Comparison of ENCODE assay signal across 16 mouse cellular contexts in genomic region chr13:107664197-107664596, GRCm38 (mm10).
DNase-seq lines count a peak whose midpoint lies in the region; ATAC-seq and TF ChIP-seq lines count a peak whose summit lies in the region.
"Had no signal": no experiment of that assay in that cellular context is flagged by ENCODE, and none has a peak within 500 bp of the region (broad histone marks: within the 10 kb centered on the region; RNA-seq: fewer than 3 reads in every experiment).

No protein-coding gene starts in this region.

- no peak for TF ChIP-seq EP300 in stomach, postnatal 0 days (optimal IDR thresholded peaks at IDR 0.05)

- DNase-seq in ovary, postnatal 14 days (ENCODE audit: low spot score) = no peak
- DNase-seq in stomach, postnatal 0 days (ENCODE audit: low spot score) = no peak
- no peak for DNase-seq in adrenal gland, postnatal 10 days
- DNase-seq: B cell, adult 2 months; cerebellum, adult 9-10 months; heart, adult 18-20 months; kidney, adult 9 months; lung, embryonic 14.5 days; lung, postnatal 4 days; thymus, adult 2 months had no signal

- no peak for TF ChIP-seq CTCF in E14TG2a.4 (conservative IDR thresholded peaks at IDR 0.05; ENCODE audit: low read length)
- TF ChIP-seq CTCF in stomach, postnatal 0 days (IDR thresholded peaks at IDR 0.05; ENCODE audit: low read depth) = no peak

- peaks cover 23% of the 10 kb centered on the region for H3K27me3 ChIP-seq in E14TG2a.4 (ENCODE audit: insufficient read depth, low read length)
- no peaks in the 10 kb centered on the region; the same call in 1 of the 2 replicates for H3K27me3 ChIP-seq in forebrain, embryonic 12.5 days
- no peaks in the 10 kb centered on the region for H3K27me3 ChIP-seq in hindbrain, embryonic 12.5 days
- no peaks in the 10 kb centered on the region for H3K27me3 ChIP-seq in midbrain, embryonic 13.5 days
- no peaks in the 10 kb centered on the region for H3K27me3 ChIP-seq in stomach, postnatal 0 days (ENCODE audit: control insufficient read depth, insufficient read depth, low read length)

- peak overlapping the region; percentile 59 for H3K27ac ChIP-seq in forebrain, embryonic 12.5 days
- peak overlapping the region; percentile 62 for H3K27ac ChIP-seq in hindbrain, embryonic 12.5 days
- peak overlapping the region; percentile 62 for H3K27ac ChIP-seq in midbrain, embryonic 13.5 days
- no peak overlapping the region for H3K27ac ChIP-seq in stomach, postnatal 0 days (replicated peaks)
- H3K27ac ChIP-seq: embryonic facial prominence, embryonic 15.5 days; liver, embryonic 12.5 days had no signal

- H3K9me3 ChIP-seq in E14TG2a.4 (ENCODE audit: low read length) = no peaks in the 10 kb centered on the region
- no peaks in the 10 kb centered on the region for H3K9me3 ChIP-seq in forebrain, embryonic 12.5 days
- H3K9me3 ChIP-seq in hindbrain, embryonic 12.5 days (replicated peaks) = no peaks in the 10 kb centered on the region
- no peaks in the 10 kb centered on the region for H3K9me3 ChIP-seq in midbrain, embryonic 13.5 days
- H3K9me3 ChIP-seq in stomach, postnatal 0 days (ENCODE audit: control insufficient read depth, low read length) = no peaks in the 10 kb centered on the region
- H3K9me3 ChIP-seq: embryonic facial prominence, embryonic 15.5 days; liver, embryonic 12.5 days had no signal

- H3K36me3 ChIP-seq in E14TG2a.4 (ENCODE audit: insufficient read depth, low read length) = no peaks in the 10 kb centered on the region
- no peaks in the 10 kb centered on the region for H3K36me3 ChIP-seq in forebrain, embryonic 12.5 days (replicated peaks)
- H3K36me3 ChIP-seq in hindbrain, embryonic 12.5 days = no peaks in the 10 kb centered on the region
- H3K36me3 ChIP-seq in midbrain, embryonic 13.5 days = no peaks in the 10 kb centered on the region
- H3K36me3 ChIP-seq in stomach, postnatal 0 days (ENCODE audit: control insufficient read depth, insufficient read depth, low read length) = no peaks in the 10 kb centered on the region
- H3K36me3 ChIP-seq: embryonic facial prominence, embryonic 15.5 days; liver, embryonic 12.5 days had no signal

- WGBS in forebrain, embryonic 12.5 days = 36% methylated on average over 8 of the region's 8 CpGs
- 39% methylated on average over 8 of the region's 8 CpGs for WGBS in hindbrain, embryonic 12.5 days
- 32% methylated on average over 8 of the region's 8 CpGs for WGBS in midbrain, embryonic 13.5 days
- 41% methylated on average over 8 of the region's 8 CpGs for WGBS in stomach, postnatal 0 days

- no peak overlapping the region for H3K9ac ChIP-seq in forebrain, embryonic 12.5 days
- no peak overlapping the region for H3K9ac ChIP-seq in hindbrain, embryonic 12.5 days
- H3K9ac ChIP-seq in midbrain, embryonic 13.5 days (replicated peaks) = 0 out of 2 replicates have a peak overlapping the region, but pooled peaks have one; percentile 8
- no peak overlapping the region for H3K9ac ChIP-seq in stomach, postnatal 0 days (ENCODE audit: low read length)
- H3K9ac ChIP-seq: embryonic facial prominence, embryonic 15.5 days; liver, embryonic 12.5 days; lung, embryonic 14.5 days had no signal

- 0 out of 2 replicates have a peak overlapping the region, but pooled peaks have one; percentile 32 for H3K4me3 ChIP-seq in E14TG2a.4 (replicated peaks; ENCODE audit: low read length)
- no peak overlapping the region for H3K4me3 ChIP-seq in forebrain, embryonic 12.5 days (replicated peaks)
- no peak overlapping the region for H3K4me3 ChIP-seq in hindbrain, embryonic 12.5 days
- no peak overlapping the region for H3K4me3 ChIP-seq in midbrain, embryonic 13.5 days (replicated peaks)
- no peak overlapping the region for H3K4me3 ChIP-seq in stomach, postnatal 0 days (ENCODE audit: low read depth, low read length)
- H3K4me3 ChIP-seq: embryonic facial prominence, embryonic 15.5 days; liver, embryonic 12.5 days had no signal

- H3K4me2 ChIP-seq in forebrain, embryonic 12.5 days = peak overlapping the region; percentile 27; the same call in 1 of the 2 replicates
- peak overlapping the region; percentile 24 for H3K4me2 ChIP-seq in hindbrain, embryonic 12.5 days (replicated peaks)
- H3K4me2 ChIP-seq in midbrain, embryonic 13.5 days (replicated peaks) = peak overlapping the region; percentile 11; the same call in 1 of the 2 replicates
- no peak overlapping the region for H3K4me2 ChIP-seq in stomach, postnatal 0 days (replicated peaks; ENCODE audit: low read depth)
- H3K4me2 ChIP-seq: embryonic facial prominence, embryonic 15.5 days; liver, embryonic 12.5 days; lung, embryonic 14.5 days had no signal

- no peak for ATAC-seq in forebrain, embryonic 12.5 days (ENCODE audit: low FRiP score)
- ATAC-seq in hindbrain, embryonic 12.5 days (ENCODE audit: low FRiP score) = no peak; the same call in 1 of the 2 replicates
- ATAC-seq in midbrain, embryonic 13.5 days = 0 out of 2 replicates have a peak, but pooled peaks have one; percentile 22
- ATAC-seq in stomach, postnatal 0 days (ENCODE audit: low FRiP score, low TSS enrichment) = no peak
- ATAC-seq: liver, embryonic 12.5 days had no signal

- peaks cover 54% of the 10 kb centered on the region for H3K4me1 ChIP-seq in E14TG2a.4 (replicated peaks; ENCODE audit: low read depth, low read length)
- H3K4me1 ChIP-seq in forebrain, embryonic 12.5 days = peaks cover 43% of the 10 kb centered on the region
- peaks cover 35% of the 10 kb centered on the region for H3K4me1 ChIP-seq in hindbrain, embryonic 12.5 days
- H3K4me1 ChIP-seq in midbrain, embryonic 13.5 days (replicated peaks) = peaks cover 34% of the 10 kb centered on the region
- H3K4me1 ChIP-seq in stomach, postnatal 0 days (replicated peaks; ENCODE audit: control insufficient read depth, insufficient read depth) = no peaks in the 10 kb centered on the region
- H3K4me1 ChIP-seq: liver, embryonic 12.5 days had no signal
